Mouse (Mus musculus): ENCODE measurements around the gene Gm3327.
"Not testable (repeated sequence)": the region's sequence is repeated elsewhere in the genome, so short reads cannot be mapped to it uniquely, and the experiment has no call there.

Gm3327 gene

DNA sequence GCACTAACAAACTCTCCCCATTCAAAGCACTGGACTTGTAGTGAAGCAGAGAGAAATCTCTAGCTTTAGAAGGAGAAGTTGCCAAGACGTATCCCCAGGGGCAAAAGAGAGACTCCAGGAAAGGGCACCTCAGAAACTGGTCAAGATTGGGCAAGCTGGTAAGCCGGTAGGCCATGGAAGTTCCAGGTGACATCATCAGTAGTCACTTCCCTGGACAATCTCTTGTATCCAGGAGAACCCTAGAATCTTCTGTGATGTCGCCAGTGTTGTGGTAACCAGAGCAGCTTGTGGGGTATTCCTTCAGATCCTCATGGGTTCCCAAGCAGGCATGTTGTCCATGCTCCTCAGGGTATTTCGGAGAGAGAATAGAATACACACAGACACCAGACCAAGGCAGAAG is at the start of gene Gm3327:
Gene Gm3327 (plus strand): TSS at position 301 of the 400 bp plus-strand sequence.
- not testable (repeated sequence) for DNase-seq (ENCODE audit: low read depth, low spot score)

DNA sequence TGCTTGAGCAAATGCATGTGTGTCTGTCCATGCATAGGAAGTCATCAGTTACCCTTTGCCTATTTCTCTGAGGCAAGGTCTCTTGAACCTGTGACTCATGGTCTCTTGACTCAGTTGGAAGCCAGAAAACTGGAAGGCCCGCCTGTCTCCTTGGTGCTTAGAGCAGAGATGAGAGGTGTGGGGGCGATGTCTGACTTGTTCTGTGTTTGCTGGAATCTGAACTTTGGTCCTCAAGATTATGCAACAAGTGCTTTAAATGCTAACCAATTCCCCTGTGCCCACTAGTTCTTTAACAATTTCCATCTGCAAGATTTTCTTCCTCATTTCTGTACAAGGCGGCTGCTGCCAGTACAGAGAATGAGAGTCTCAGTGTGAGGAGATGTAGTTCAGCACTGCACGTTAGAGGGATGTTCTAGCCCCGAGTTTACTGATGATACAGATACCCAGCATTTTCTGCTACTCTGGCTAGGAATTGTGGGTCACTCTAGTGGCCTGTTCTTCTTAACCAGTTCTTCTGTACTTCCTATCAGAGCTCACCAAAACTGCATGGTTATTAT is 45.8 kb upstream of the Gm3327 start:
- not testable (repeated sequence) for DNase-seq (ENCODE audit: low read depth, low spot score)

DNA sequence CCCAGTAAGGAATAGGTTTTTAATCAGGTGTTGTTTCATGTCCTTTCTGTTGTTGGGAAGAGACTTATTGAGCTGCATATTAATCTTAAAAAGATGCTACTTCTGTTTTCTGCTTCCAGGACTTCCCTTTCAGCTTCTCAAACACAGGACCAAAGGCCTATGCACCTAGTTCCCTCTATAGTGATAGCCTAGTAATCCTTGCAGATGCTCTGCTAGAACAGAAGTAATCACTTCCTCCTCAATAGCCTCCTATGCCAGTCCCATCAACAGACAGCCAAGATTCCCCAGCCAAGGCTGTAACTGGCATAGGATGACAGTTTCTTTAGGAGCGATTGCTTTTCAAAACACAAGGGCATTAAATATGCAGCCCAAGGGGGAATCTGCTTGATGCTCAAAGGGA is 37.1 kb upstream of the Gm3327 start:
- DNase-seq (ENCODE audit: low read depth, low spot score) = not testable (repeated sequence)

DNA sequence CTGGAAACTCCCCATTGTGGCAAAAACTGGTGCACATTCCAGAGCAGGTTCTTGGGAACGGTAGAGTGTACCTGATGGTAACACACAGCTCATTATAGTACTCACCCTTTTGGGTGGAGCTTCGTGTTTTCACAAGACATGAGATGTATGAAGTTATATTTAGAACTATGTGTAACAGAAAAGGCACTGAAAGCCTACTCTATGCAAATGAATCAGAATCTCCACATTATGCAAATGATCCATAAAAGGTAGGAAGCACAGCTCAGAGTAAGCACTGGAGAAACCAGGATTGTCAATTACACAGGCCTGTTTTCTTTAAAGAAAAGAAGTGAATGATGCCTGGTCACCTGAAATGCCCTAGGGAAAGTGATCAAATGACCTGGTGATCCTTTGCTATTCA is 36.1 kb upstream of the Gm3327 start:
- DNase-seq (ENCODE audit: low read depth, low spot score) = not testable (repeated sequence)

DNA sequence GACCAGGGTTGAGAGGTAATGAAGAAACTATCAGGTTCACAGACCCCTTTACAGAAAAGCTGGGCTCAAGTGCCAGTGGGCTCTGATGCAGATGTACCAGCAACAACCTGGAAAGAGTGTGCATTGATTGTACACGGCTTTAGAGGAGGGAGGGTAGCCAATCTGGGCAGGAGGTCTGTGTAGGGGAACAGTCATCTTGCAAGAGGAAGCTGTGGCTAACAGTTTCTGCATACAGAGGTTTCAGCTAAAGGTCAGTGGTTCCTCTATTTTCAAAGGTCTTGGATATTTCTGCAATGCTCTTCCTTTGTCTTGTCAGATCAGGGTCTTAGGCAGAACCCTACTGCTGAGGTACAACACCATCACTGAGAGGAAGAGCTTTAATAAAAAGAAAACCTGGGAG is 32.1 kb upstream of the Gm3327 start:
- DNase-seq (ENCODE audit: low read depth, low spot score) = not testable (repeated sequence)

DNA sequence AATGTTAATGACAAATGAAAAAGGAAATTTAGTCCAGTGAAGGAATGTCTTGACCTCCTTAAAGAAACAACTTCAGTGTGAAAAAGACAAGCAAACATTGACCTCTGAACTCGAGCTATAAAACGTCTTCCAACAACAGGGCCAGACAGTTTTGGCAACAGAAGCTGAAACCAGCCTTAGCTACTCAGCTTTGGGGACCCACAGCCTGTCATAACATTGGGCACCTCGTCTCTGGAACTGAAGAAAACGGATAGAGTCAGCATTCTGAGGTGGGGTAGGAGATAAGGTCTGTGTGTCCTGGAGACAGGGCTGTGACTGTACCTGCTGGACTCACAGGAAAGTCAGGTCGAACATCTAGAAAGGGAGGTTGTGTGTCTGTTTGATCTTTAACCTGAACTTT is 29.2 kb upstream of the Gm3327 start:
- DNase-seq (ENCODE audit: low read depth, low spot score) = not testable (repeated sequence)

DNA sequence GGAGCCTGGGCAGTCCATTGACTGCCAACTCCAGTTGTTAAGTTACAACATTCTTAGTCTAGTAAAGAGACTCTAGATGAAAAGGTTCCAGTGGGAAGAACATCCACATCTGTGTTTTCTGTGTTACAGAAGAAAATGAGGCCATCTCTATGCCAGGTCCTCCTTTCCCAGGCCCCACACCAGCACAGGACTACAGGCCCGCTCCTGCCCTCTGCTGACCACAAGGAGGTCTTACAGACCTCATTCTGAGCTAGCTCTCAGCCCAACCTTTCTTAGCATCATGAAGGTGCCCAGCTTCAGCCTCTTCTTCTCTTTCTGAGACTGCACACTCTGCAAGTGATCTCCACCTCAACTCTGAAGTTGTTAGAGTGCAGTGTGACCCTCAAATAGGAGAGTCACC is 23.6 kb upstream of the Gm3327 start:
- not testable (repeated sequence) for DNase-seq (ENCODE audit: low read depth, low spot score)

DNA sequence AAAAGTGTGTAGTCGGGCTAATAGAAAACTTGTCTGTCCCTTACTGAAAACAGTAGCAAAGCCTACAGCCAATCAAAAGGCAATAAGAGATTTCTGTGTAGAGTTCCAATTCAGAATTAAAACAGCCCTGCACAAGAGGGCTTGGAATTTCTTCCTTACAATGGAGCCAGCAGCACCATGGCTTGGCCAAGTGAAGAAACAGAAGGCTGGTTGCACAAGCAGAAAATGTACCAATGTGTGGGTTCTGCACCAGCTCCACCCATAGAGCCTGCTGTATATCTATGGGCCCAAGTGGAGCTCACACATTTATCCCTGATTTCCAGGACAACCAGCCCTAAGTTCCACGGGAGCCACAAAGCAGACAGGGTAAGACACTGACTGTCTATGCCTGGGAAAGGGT is 21.3 kb upstream of the Gm3327 start, which contains the start of gene Ear2:
Gene Ear2 (plus strand): TSS at position 301 of the 400 bp plus-strand sequence.
- DNase-seq (ENCODE audit: low read depth, low spot score) = not testable (repeated sequence)

DNA sequence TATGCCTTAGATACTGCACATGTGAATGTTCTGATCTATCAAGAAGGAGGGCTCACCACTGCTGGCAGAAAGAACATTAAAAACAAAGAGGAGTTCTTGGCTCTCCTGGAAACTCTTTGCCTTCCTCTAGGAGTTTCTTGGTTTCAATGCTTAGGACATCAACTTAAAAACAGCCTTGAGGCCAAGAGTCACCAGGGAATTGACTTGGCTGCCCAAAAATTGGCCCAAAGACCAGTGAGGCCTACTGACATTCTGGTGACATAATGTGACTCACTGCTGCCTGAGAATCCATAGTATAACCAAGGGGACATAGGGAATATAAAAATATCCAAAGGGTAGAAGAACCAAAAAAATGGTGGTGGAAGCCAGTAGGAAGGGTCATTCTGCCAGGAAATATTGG is 12.7 kb upstream of the Gm3327 start:
- DNase-seq (ENCODE audit: low read depth, low spot score) = no peak

Data from A20 (cell line).